Mouse (Mus musculus): Measurements from ENCODE around the gene Rpl36a. TPM values are rescaled to one million over a fixed set of nuclear protein-coding genes. Genes with fewer than 3 reads are reported as not detected.

The Rpl36a gene
- total RNA-seq, 1 experiment from 2014 or later = 276 TPM

DNA sequence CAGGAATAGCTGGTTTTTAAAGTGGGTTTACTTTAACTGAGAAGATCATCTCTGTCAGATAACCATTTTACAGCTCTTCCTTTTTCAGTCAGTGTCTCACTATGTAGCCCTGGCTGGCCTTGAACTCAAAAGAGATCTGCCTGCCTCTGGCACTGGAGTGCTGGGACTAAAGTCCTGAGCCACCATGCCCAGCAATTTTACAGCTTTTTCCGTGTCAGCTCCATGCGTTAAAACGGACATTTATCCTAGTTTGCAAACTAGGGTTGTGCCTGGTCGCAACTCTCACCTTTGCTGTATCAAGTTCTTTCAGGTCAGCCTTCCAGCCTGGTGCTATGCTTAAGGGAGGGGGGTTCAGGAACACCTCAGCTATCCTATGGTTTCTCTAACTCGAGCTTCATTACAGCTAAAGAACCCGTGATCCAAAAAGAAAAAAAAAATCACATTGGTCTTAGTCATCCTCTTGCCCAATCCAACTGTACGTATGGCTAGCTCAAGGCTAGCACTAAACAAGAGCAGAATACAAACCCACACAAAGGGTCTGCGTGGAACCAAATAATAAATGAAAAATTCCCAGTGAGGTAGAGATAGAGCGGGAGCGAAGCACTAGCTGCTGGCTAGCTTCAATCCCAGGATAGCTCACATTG lies 14.6 kb downstream of the Rpl36a start:
- no peak for DNase-seq

DNA sequence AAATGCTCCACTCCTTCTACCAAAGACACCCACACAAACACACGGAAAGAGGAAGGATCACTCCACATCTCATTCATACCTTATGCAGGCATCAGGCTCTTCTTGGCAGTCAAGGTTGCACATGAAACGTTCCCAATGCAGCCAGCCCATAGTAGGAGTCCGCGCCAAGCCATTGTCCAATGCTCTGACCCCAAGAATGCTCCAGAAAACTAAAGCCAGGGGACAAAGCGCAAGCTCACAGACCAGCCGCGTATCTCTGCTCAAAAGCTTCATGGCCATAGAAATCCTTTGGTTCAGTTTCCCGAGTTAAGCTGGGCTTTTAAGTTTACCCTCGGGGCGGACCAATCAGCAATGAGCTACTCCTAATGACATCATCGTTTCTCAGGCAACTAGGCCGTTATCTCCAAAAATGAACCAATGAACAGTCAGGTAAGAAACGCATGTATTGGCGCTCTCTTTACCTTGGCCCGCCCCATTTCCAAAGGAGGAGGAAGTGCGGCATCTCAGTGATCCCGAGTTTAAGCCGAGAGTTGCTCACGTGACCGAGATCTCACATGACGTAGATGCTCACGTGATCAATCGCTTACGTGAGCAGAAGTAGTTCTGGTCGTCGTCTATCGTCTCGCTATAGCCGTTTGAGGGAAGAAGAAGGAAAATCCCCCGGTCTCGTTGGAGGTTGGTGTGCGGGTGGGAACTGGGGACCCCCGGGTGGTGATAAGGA lies 15.4 kb downstream of the Rpl36a start, which contains the start of the genes Gla and Hnrnph2:
Gla (minus strand) TSS at position 467 of the 721 bp plus-strand sequence.
Hnrnph2 (plus strand) TSS at position 521 of the 721 bp plus-strand sequence.
- DNase-seq = peak; percentile 76

DNA sequence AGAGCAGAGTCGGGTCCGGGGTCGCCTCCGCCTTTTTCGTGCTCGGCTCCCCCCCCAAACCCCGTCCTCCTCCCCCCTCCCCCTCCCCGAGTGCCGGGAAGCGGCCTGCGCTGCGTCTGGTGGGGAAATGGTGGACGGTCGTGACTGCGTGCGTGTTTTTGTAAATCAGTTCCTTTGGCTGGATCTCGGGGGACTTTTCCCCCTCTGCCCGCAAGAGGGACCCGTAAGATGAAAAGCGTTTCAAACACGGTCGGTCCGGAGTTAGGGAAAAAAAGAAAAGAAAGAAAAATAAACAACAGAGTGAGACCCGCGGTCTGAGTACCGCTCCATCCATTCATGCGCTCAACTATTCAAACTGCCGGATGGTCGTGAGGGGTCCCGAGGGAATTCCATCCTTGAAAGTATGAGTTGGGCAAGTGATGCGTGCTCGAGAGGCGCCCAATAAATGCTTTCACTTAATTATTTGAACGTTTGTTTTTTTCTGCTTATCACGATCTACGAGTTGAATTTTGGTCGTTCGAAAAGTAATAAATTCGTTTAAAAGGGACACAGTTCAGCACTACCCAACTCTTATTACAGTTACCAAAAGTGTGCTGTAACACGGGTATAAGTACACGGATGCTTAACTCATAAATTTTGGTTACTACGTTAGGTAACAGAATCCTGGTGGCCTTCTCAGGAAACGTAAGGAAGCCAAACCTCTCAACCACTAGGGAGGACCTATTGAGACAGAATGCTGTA lies 16.1 kb downstream of the Rpl36a start:
- no peak for DNase-seq

DNA sequence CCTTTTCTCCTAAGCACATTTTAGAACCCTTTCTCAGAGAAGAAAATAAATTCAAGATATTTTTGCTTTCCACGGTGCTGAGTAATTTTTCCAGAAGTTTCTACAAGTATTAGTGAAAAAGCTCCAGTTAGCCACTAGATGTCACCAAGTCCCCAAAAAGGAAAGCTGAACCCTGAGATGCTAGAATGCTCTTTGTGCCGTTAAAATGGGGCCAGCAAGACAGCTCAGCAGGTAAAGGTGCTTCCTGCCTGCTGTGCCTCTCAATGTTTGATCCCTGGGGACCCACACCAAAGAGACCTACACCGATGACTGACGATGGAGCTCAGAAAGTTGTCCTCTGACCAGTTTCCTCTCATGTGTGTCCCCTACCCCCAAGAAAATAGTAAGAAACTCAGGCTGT lies 24.0 kb downstream of the Rpl36a start:
- no peak for DNase-seq

DNA sequence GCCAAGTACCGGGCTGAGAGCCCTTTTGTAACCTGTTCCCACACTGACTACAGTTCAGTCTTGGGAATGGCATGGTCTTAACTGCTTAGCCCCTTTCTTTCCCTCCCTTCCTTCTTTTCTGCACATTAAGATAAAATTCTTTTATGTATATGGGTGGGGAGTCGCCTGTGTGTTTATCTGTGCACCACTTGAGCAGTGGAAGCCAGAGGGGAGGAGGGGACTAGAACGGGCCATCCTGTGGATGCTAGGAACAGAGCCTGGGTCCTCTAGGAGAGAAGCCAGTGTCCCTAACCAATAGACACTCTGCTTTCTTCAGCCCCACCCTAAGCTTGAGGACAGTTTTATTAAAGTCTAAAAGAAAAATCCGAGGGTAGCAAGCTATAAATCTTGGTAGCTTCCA lies 25.5 kb downstream of the Rpl36a start:
- DNase-seq = no peak

DNA sequence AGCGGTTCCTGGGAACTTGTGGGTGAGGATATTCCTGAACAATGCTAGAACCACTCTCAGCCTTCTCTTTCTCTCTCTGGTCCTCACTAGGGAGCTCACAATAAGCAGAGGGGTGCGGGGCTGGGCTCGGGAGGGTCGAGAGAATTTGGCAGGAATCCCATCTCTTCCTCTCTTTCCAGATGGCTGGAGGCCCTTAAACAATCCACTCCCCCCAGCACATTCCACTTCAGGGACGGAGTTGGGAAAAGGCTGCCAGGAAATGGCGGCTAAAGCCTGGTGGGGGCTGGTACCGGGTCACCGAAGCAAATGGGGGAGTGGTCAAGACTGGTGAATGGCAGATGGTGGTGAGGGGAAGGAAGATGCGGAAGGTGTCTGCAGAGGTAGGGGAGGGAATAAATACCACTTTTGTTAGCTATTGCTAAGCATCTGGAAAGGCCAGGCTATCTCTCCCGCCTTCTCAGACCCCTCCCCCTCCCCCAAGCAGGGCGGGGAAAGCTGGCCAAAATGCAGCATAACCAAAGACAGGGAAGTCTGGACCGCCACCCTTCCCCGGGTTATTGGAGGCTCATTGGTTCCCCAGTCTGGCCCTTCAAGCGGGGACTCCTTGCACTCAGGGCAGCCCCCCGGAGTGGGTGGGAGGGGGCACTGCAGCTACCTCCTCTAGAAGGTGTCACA lies 27.0 kb downstream of the Rpl36a start:
- DNase-seq = peak; percentile 37

DNA sequence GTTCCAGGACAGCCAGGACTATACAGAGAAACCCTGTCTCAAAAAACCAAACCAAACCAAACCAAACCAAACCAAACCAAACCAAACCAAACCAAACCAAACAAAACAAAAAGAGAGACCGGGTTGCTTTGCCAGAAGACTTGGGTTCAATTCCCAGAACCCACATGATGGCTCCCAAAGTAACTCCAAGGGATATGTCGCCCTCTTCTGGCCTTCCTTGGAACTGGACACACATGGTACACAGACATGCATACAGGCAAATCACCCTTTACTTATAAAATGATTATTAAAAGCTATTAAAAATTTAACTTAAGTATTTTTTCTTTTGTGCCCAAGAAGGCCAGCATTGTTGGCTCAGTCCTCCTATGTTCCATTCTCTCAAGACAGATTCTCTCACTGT lies 28.9 kb downstream of the Rpl36a start:
- no peak for DNase-seq

DNA sequence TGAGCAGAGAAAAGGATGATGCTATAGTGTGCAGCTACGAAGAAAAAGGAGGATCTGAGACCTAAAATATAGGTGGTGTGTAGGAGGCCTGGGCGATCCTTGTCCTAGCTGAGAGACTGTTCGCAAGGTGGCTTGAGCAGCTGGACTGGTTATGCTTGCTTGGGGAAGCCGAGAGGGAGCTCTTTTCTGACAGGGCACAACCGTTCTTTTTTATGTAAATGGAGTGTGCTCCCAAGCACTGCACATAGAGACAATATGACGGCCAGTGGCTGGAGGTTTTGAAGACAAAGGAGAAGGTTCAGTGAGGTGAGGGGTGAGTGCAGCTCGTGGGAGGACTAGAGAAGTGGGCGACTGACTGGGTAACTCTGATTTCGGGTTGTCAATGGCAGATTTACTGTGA lies 34.2 kb downstream of the Rpl36a start:
- DNase-seq = no peak

DNA sequence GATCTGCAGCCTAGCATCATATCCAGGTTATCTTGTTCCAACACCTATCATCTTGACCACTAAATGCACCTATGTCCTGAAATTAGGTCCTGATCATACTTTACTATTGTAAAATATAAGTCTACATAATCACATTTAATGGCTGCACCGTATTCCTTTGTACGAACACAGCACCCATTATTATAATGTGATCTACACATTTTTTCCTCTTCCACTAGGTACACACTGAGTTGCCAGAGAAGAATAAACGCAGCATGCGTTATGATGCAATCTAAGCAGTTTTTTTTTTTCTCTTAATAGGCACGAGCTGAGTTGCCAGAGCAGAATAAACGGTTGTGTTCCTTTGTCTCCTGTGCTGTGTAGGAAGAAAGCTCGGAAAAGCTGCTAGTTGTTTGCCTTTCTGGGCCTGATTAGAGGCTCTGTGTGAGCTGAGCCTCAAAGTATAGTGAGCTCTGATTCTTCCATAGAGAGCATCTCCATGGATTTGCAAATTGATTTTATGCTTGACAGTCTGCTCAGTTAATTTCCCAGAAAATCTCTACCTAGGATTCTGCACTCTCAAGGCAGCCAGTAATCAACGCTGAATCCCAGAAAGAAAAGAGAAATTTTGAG lies 34.9 kb downstream of the Rpl36a start:
- no peak for DNase-seq

DNA sequence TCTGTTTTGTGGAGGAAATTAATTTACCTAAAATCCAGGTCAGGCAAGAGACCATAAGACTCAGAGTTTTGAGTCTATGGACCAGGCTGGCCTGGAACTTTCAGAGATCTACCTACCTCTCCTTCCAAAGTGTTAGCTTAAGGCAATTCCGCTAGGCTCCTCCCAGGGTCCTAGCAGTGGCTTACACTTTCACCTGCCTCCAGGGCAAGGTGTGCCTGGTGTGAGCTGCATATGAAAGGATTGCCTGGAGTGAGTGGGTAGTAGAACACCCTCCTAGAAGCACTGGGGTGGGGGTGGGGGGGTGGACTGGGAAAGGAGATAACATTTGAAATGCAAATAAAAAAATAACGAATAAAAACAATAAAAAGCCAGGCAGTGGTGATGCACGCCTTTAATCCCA lies 36.2 kb downstream of the Rpl36a start:
- DNase-seq = no peak

DNA sequence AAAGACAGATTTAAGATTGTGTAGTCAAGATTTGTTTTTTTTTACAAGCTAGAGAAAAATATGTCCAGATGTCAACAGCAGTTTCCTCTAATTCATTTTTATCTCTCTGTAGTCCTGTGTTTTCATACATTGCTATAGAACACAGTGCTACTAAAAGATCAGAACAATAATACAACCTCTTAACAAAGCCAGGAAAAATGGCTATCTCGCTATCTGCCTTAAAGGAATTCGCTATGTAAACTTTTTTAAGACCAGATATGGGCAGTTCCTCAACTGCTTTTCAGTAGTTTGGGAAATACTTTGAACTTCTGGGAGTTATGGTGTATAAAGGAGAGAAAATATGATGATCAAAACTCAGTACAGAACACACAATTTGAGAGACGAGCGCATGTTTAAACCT lies 37.9 kb downstream of the Rpl36a start:
- no peak for DNase-seq

DNA sequence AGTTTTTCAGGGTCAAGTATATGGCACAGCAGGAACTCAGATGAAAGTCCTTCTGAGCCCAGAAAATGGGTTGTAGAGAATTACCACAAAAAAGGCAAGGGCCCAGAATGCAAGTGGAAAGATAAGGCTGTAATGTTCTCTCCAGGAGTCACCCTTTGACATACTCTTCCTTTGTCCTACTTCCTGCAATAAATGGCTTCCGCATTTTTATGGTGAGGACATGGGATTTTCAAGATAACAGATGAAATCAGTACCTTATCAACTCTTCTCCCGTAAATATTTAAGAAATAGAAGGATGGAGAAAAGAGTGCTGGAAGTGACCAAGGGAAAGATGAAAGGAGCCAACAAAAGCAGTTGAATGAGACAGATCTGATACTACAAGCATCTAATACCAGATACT lies 42.7 kb downstream of the Rpl36a start:
- no peak for DNase-seq

DNA sequence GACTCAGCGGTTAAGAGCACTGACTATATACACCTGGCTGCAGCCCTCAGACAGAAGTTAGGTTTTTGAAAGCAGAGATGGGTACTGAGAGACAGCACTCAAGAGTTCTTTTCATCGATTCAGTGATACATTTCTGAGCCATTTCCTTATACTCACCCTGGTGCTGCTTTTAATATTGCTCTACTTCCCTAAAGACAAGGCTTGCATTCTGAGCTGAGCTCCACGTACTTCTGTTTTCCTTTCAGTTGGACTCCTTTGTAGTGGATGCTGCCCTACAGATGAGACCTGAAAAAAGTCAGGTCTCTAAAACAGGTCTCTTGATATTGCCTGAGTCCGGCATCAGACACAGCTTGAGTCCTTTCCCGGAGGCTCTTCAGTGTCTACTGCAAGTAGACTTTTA lies 47.3 kb downstream of the Rpl36a start:
- DNase-seq = no peak

DNA sequence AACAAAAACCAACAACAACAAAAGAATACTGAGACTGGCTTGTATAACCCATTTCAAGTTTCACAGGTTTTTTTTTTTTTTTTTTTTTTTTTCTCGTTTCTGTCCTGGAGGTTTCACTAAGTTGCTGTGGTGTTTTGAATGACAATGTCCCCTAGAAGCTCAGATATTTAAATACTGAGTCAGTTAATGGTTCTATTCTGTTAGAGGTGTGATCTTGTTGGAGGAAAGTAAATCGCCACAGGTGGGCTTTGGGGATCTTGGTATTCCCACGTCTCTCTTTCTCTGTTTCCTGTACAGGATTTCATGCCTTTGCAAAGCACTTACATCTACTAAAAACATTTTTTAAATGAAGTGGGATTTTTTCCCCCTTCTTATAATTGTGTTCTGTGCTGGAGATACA lies 49.7 kb downstream of the Rpl36a start:
- DNase-seq = no peak

DNA sequence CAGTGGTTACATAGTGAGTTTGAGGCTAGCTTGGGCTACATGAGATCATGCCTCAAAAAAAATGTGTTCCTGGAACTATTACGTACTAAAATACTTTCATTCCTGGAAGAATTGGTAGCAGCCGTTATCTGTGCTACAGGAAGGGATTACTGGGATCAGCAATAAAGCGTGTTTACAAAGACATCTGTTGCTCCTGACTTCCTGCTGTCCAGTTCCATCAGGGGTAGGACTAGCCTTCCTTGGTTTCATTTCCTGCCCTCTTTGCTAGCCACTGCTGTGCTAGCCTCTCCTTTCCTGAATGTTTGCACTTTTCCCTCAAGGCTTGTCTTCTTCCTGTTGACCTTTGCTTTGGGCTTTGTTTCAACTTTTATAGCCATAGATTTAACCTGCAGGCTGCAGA lies 50.4 kb downstream of the Rpl36a start:
- DNase-seq = no peak

Other genes starting within 250 kb of the Rpl36a start
- 0.19 and 0.49 TPM in 2 replicates for gene Drp2, start 181.1 kb upstream of the Rpl36a start, total RNA-seq (2021)
- gene Taf7l, start 109.2 kb upstream of the Rpl36a start, total RNA-seq (2021) = not detected in 2 replicates
- gene Timm8a1, start 43.8 kb upstream of the Rpl36a start, total RNA-seq (2021) = 30.7 and 34.1 TPM in 2 replicates
- 0.67 and 0.82 TPM in 2 replicates for gene Btk, start 2.1 kb upstream of the Rpl36a start, total RNA-seq (2021)
- 8.4 and 9.0 TPM in 2 replicates for gene Gla, start 15.5 kb downstream of the Rpl36a start, total RNA-seq (2021)
- gene Hnrnph2, start 15.5 kb downstream of the Rpl36a start, total RNA-seq (2021) = 90.6 and 98.0 TPM in 2 replicates
- gene Armcx4, start 100.9 kb downstream of the Rpl36a start, total RNA-seq (2021) = 9.7 and 14.6 TPM in 2 replicates
- gene Armcx1, start 132.3 kb downstream of the Rpl36a start, total RNA-seq (2021) = 20.7 and 24.1 TPM in 2 replicates
- gene Armcx6, start 165.8 kb downstream of the Rpl36a start, total RNA-seq (2021) = 6.3 and 14.3 TPM in 2 replicates
- gene Armcx3, start 170.9 kb downstream of the Rpl36a start, total RNA-seq (2021) = 36.3 and 45.9 TPM in 2 replicates
- 36.3 and 44.4 TPM in 2 replicates for gene Armcx2, start 223.6 kb downstream of the Rpl36a start, total RNA-seq (2021)

Measured in adrenal gland, postnatal 25 days (tissue).